Mouse (Mus musculus) left cerebral cortex, postnatal 4 days (tissue): ENCODE data around the gene Phykpl. TPM values are rescaled to one million over a fixed set of nuclear protein-coding genes. Genes with fewer than 3 reads are reported as not detected.

Experiments
- DNase-seq: peaks from one replicate; pipeline ENCODE4 v3.0.0-alpha.2; 2022
- intact Hi-C: fragments of 180-260 bp; cut with DNase I; formaldehyde crosslinking; loops from one replicate; pipeline ENCODE4 v1.15.1; 2025
- total RNA-seq, 2 experiments: library from RNA; stranded (reverse); gene quantifications; 2 replicates each; pipeline ENCODE4 v1.2.3; 2021

The Phykpl gene
- total RNA-seq, 2 experiments from 2014 or later = 7.6 to 8.1 TPM

DNA sequence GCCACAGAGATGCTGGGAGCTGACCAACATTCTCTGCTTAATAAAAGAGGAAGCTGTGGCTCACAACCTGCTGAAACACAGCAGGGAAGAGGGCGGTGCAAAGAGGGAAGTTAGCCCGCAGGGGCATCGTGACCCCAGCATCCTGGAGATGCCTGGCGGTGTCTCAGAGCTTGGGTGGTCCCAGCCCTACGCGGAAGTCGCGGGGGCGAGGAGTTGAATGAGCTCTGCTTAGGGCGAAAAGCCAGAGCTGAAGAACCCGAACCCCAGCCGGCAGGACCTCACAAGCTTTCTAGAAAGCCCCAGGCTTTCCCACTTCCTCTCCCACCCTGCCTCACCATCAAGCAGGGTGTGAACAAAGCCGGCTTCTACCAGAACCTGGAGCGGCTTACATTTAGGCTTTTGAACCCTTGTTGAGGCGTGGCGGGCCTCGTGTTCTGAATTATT lies 53.4 kb downstream of the Phykpl start:
- DNase-seq = peak; percentile 48
- intact Hi-C loops = no loop called here

DNA sequence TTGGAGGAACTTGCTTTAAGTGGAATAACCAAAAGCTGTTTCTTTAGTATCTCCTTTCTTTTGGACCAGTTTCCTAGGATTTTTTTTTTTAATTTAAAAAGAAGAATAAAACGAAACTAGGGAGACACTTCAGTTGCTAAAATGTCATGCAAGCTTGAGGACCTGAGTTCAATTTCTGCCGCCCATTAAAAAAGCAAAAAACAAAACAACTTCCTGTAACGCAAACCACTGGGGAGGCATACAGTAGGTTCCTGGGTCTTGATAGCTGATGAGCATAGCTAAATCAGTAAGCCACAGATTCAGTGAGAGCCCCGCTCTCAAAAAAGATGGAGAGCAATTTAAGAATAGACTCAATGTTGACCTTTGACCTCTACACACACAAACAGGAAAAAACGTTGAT lies 53.9 kb downstream of the Phykpl start:
- no peak for DNase-seq
- intact Hi-C loops = no loop called here

DNA sequence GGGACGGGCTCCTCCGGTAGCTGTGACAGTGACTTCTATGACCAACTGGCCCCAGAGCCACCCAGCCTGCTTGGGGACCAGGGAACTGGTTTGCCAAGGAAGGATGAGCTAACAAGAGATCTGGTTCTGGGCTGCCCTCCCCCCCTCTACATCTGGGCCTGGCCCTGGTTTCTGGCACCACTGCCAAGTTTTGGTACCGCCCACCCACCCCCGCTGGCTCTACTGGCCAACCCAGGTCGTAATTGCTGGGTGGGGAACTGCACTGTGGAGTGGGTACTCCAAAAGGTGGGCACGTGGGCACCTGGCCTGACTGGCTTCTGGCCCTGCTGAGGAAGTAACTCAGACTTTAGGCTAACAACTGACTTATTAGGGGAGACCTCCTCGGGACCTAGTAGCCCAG lies 56.2 kb downstream of the Phykpl start:
- intact Hi-C loops = no loop called here

DNA sequence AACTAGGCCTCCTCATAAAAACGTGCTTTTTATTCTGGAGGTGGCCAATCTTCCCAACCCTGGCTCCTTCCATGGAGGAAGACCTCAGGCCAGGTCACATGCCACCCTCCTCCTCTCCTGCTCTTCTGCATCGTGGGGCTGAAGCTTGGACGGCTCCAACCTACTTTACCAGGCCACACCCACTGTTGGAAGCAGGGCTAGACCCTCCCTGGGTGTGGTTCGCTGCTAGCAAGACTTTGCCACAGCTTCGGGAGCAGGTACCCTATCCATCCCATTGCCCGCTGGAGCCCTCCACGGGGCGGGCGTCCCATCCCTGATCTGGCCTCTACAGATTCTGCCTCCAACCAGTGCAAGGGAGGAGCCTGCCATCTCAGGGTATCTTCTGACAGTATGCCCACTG lies 58.6 kb downstream of the Phykpl start:
- intact Hi-C loops = no loop called here
- no peak for DNase-seq

More for the DNA sequence above, 56.2 kb downstream of the Phykpl start:
- peak; percentile 58 for DNase-seq

DNA sequence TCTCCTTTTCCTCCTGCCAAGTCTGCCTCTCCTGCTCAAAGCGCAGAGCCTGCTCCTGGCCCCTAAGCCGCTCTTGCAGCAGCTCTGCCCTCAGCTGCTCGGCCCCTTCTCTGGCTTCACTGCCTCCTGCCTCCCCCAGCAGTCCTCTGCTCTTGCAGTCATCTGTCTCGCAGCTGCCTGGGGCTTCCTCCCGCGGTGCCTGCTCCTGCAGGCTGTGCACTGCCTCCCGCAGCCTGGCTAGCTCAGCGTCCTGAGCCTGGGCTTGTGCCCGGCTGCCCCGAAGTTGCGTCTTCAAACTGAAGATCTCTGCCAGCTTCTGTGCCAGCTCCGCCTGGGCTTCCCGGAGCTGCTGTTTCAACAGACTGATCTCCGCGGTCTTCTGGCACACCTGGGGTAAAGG lies 59.2 kb downstream of the Phykpl start:
- peak; percentile 89 for DNase-seq
- intact Hi-C loops = no loop called here

DNA sequence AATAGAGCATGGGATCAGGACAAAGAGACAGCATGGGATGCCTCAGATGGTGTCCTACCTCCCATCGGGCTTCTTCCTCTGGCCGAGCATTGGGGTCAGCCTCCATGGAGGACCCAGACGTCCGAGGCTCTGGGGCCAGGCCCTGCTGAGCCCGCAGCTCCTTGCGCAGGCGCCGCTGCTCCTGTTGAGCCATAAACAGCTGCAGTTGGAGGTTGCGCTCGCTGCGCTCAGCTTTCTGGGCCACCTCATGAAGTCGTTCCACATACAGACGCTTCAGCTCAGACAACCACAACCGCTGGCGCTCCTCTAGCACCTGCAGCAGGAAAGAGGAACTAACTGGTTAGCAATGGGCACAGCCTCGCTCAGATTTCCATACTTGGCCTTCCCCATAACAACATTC lies 59.7 kb downstream of the Phykpl start:
- intact Hi-C loops = no loop called here
- peak; percentile 24 for DNase-seq

DNA sequence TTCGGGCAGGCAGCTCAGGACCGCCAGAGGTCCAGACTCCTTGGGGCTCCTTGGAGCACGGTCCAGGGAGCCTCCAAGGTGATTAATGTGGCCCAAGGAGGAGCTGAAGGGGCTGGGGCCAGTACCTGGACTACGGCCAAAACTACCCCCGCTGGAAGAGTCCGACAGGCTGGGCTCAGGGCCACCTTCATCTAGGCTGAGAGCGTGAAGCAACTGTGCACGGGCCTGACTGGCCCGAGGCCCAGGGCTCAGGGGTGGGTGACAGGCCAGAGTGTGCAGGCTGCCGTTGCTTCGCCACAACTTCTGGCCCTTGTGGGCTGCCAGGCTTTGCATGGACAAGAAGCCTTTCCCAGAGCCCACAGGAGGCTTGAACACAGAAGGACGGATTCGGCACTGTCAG lies 60.7 kb downstream of the Phykpl start:
- intact Hi-C loops = no loop called here
- peak; percentile 90 for DNase-seq

DNA sequence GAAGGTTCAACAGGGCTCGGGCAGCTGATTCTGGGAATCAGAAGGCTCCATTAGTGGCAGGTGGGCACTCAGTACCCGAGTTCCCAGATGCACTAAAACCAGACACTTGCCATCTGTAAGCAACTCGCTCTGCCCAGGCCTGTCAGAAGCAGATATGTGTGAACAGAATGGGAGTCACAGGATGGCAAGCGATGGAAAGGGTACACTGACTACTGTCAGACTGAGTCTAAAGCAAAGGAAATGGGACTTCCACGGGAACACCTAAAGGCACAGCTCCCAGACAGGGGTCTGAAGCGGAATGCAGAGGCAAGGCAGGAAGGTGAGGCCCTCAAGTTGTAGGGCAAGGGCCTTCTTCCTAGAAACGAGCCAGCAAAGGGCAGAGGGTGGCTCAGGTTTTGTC lies 61.7 kb downstream of the Phykpl start:
- intact Hi-C loops = no loop called here

DNA sequence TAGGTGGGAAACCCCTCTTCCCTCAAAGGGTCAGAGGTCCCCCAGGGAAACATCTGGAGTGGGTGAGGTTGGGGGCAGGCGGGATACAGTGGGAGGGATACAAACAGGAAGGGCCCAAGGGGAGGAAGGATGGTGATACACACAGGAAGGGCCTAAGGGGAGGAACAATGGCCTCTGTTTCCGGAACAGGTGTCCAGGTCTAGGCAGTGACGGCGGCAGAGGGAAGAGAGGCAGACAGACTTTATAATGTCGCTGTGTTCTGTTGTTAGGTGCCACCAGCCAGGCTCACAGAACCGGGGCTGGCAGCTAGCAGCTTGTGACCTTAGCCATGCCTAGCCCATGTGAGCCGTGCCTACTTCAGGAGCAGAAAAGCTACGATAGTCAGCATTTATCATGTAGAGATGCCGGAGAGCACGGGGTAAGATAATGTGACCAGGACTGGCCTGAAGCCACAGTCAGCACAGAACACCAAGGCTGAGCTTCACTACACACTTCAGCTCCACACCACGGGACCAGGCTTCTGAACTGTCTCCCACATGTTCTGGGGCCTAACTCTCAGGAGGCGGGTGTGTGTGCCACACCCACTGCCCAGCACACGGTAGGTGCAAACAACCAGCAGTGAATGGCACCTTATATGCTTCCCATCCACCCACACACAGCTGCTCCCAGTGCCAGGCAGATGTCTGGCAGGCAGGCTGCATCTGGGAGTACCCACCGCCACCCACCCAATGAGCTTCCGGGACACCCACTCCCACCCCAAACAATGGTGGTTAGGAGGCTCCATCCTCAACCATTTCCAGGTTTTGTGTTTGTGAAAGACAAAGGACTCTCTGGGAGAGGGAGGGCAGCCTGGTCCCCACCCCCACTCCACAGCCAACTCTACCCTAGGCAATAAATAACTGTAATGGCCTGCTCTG lies 62.5 kb downstream of the Phykpl start:
- no peak for DNase-seq
- intact Hi-C loops = no loop called here

More for the DNA sequence above, 61.7 kb downstream of the Phykpl start:
- DNase-seq = peak; percentile 38

DNA sequence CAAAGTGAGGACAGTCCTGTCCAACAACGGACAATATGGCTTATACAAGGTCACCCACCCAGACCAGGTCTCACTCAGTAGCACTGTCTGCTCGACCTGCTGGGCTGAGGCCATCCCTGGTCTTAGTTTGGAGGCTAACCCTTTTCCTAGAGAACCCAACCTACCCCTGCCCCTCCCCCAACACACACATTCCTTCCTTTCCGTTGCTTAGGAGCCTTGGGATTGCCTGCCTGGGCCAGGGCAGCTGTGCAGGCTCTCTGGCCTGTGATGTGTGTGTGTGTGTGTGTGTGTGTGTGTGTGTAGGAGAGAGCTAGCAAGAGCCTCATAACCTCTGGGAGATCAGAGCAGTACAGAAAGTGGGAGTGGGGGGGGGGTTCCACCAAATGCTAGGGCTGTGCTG lies 64.0 kb downstream of the Phykpl start:
- peak; percentile 30 for DNase-seq
- intact Hi-C loops = no loop called here

DNA sequence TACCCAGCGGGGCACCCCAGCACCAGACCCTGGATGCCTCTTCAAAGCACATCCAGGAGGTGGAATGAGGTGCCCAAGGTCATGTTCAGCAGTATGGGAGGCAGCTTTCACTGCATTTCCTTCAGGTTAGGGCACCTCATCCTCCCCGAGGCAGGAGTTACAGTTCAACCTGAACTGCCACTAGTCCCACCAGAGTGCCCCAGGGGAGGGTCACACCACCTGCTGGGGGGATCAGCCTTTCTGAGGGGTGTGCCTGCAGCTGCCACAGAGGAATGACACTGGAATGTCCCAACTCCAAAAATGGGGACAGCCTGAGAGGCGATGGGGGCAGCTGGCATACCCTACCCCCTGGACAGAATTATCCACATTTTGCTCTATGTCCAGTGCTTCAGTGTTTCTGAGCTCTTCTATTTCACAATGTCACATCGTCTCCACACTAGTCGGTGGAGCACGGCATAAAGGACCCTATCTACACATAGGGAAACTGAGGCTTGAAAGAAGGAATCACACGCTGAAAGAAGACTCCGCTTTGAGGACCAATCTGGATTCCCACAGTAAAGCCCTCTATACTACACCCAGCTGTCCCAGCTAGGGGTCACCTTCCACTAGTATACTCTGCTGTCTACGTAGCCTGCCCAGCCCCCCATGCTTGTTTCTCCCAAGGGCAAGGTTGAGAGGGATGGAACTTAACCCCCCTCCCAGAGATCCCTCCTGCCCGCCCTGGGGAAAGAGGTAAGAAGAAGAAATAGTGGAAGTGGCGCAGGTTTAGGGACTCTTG lies 64.7 kb downstream of the Phykpl start:
- no peak for DNase-seq
- intact Hi-C loops = no loop called here

DNA sequence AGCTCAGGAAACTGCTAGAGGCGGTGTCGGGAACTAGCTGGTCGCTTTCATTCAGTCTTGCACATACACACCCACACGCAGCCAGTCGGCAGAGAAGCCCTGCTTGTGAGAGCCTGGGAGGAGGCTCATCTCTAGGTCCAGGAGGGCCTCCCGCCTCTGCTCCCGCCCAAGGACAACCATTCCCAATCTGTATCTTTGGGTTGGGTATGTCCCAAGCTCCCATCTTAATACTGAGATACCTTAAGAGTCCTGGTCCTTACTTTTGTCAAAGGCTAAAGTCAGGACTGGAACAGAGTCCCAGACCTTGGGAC lies 65.3 kb downstream of the Phykpl start:
- DNase-seq = no peak
- intact Hi-C loops = loop anchor here (5.0 kb wide), 1 partner anchor 37 kb away; the partner anchor contains the start of gene 0610009B22Rik

DNA sequence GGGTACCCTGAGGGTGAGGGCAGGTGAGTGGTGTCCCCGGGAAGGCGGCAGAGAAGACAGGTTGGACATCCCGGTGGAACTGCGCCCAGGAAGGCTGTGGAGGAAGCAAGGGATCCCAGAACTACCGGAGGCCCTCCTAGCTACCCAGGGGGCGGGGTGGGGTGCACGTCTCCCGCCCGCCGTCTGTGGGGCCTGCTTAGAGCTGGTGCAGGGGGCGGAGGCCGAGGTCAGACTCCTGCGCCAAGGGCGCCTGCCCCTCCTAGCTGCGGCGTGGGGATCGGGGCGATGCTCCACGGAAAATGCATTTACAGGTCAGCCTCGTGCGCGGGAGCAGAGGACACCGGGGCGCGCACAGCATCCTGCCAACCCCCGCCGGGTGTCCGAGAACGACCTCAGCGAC lies 65.7 kb downstream of the Phykpl start:
- no peak for DNase-seq

DNA sequence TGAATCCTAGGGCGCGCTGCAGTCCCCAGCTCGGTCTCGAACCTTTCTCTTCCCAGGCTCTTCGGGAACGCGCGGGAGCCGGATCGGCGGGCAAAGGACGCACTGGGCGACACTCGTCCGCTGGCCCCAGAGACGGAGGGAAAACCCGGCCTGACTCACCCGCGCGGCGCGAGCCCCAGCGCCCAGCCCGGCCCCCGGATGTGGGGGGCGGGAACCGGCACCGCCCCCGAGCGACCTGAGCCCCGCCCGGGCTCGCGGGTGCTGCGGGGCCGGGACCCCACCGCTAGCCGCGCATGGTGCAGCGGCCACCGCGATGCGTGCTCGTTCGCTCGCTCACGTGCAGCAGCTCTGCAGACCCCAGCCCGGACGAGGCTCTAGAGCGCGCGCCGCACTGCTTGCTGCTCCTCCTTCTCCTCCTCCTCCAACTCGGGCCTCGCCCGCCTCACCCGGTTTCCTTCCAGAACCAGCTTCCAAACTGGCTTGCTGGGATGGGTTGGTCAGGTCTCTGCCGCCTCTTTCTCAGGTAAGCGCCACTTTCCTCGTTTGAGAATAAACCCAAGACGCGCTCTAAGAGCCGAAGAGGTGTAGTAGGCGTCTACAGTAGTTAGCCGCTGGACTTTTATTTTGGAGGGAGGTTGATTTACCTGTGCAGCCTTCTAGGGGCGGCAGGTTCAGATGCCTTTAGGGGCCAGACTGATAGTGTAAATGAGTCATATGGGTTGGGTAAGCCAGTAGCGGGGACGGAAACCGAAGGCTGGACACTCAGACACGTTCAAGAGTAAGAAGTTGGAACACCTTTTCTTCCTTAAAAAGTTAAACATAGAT lies 66.3 kb downstream of the Phykpl start, which contains the start of the genes N4bp3 and D930048N14Rik:
N4bp3 (minus strand) TSS at position 152 of the 825 bp plus-strand sequence.
D930048N14Rik (plus strand) TSS at position 264 of the 825 bp plus-strand sequence.
- intact Hi-C loops = loop anchor here (5.0 kb wide), 1 partner anchor 36 kb away; the partner anchor contains the start of gene 0610009B22Rik
- DNase-seq = peak; percentile 61

More for the DNA sequence above, 65.7 kb downstream of the Phykpl start:
- intact Hi-C loops = loop anchor here (5.0 kb wide), 1 partner anchor 37 kb away; the partner anchor contains the start of gene 0610009B22Rik

DNA sequence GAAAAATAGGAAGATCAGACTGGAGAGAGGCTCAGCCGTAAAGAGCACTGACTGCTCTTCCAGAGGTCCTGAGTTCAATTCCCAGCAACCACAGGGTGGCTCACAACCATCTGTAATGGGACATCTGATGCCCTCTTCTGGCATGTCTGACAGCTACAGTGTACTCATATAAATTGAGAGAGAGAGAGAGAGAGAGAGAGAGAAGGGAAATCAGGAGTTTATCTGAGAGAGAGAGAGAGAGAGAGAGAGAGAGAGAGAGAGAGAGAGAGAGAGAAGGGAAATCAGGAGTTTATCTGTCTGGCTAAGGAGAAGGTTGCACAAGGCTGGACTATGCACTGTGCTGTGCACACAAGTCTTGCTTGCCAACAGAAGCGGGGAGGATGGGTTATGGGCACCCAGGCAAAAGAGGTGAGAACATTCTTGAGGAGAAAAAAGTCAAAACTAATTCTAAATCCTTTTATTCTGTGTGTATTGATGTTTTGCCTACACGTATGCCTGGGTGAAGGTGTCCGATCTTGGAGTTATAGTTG lies 68.4 kb downstream of the Phykpl start:
- intact Hi-C loops = loop anchor here (5.0 kb wide), 1 partner anchor 34 kb away; the partner anchor contains the start of gene 0610009B22Rik
- DNase-seq = no peak

DNA sequence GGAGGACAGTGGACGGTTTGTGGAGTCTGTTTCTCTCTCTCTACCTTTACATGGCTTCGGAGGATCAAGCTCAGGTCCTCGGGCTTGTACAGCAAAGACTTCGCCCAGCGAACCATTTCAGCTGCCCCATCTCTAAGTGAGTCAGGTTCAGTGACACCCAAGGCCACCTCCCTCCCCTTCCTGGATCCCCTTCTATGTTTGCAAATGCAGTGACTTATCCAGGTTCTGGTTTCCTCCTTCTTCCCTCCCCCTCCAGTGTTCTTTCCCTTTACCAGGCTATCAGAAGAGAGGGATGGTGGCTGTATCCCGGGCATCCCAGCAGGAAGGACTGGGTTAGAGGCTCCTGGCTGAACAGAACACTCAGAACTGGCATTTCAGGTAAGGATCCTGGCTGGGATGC lies 69.2 kb downstream of the Phykpl start:
- intact Hi-C loops = loop anchor here (5.0 kb wide), 1 partner anchor 34 kb away; the partner anchor contains the start of gene 0610009B22Rik
- DNase-seq = no peak
